Mouse (Mus musculus): ENCODE results near the gene Eif3c.

- TF ChIP-seq CTCF (IDR thresholded peaks at IDR 0.05; ENCODE audit: control insufficient read depth, insufficient read depth, low read length), result no peak
- no peak for TF ChIP-seq POLR2A (IDR thresholded peaks at IDR 0.05; ENCODE audit: borderline replicate concordance, control insufficient read depth, low read depth, low read length)
Observed at GRCm38 (mm10) chr7:126587779-126588178, 21.6 kb upstream of the Eif3c start.
